Mouse (Mus musculus) intestine, postnatal 0 days (tissue): ENCODE results near the gene Exosc6. TPM values are rescaled to one million over a fixed set of nuclear protein-coding genes. Genes with fewer than 3 reads are reported as not detected.
A peak's percentile ranks its signal among the peaks of the same experiment; 100 is the strongest.
"Not testable (repeated sequence)": the region's sequence is repeated elsewhere in the genome, so short reads cannot be mapped to it uniquely, and the experiment has no call there.

Experiments
- ATAC-seq: fragments of 200-750 bp; cut with Nextera tagmentation; 2 replicates; pipeline ENCODE4 v1.8.0; 2017; ENCODE audit warnings: mild to moderate bottlenecking, moderate TSS enrichment, moderate library complexity
- H3K27ac ChIP-seq: fragments of 300-500 bp; sonication (generic); 2 replicates; pipeline ENCODE4 v1.5.1; 2014; ENCODE audit warnings: mild to moderate bottlenecking, low read depth, low read length, moderate library complexity
- H3K27me3 ChIP-seq: fragments of 300-500 bp; sonication (generic); replicated peaks from 2 replicates; pipeline ENCODE4 v1.6.1; 2014; ENCODE audit warnings: low read length, mixed read lengths; ENCODE audit not compliant: control insufficient read depth, insufficient read depth
- H3K36me3 ChIP-seq: fragments of 300-500 bp; sonication (generic); 2 replicates; pipeline ENCODE4 v1.6.1; 2014; ENCODE audit warnings: mild to moderate bottlenecking, moderate library complexity; ENCODE audit not compliant: control insufficient read depth, insufficient read depth
- H3K4me1 ChIP-seq: fragments of 300-500 bp; sonication (generic); replicated peaks from 2 replicates; pipeline ENCODE4 v1.6.1; 2014; ENCODE audit warnings: antibody characterized with exemption, low read length, mixed read lengths; ENCODE audit not compliant: control insufficient read depth, insufficient read depth
- H3K4me2 ChIP-seq: fragments of 300-500 bp; sonication (generic); replicated peaks from 2 replicates; pipeline ENCODE4 v1.6.1; 2014; ENCODE audit warnings: low read depth, mild to moderate bottlenecking, moderate library complexity
- H3K4me3 ChIP-seq: fragments of 300-500 bp; sonication (generic); 2 replicates; pipeline ENCODE4 v1.5.1; 2014; ENCODE audit warnings: low read depth, low read length
- H3K9ac ChIP-seq: fragments of 300-500 bp; sonication (generic); 2 replicates; pipeline ENCODE4 v1.6.1; 2014; ENCODE audit warnings: mild to moderate bottlenecking, low read depth, low read length
- H3K9me3 ChIP-seq: fragments of 300-500 bp; sonication (generic); 2 replicates; pipeline ENCODE4 v1.6.1; 2016; ENCODE audit warnings: mixed run types; ENCODE audit not compliant: control insufficient read depth
- CTCF ChIP-seq: sonication (generic); IDR thresholded peaks from 2 replicates; pipeline ENCODE4 v1.5.1; 2016; ENCODE audit warnings: low read depth, mild to moderate bottlenecking, control low read depth, antibody characterized with exemption, moderate library complexity
- WGBS: fragments of 180-500 bp; shearing (Covaris S2); extraction: QIAGEN DNeasy Blood & Tissue Kit; methylation state at CpG from one replicate; pipeline ENCODE4 v1.1.7; 2014; 5-methylcytosine and 5-hydroxymethylcytosine counted together
- polyA plus RNA-seq: library from polyadenylated mRNA; unstranded; fragments of >200 nt; fragmentation: Nextera tagmentation; extraction: Ambion mirVana; gene quantifications from 2 replicates; pipeline ENCODE4 v1.2.1, GENCODE M21; 2015

The Exosc6 gene
- polyA plus RNA-seq, 1 experiment from 2014 or later: 8.4 TPM

GRCm38 (mm10) chr8:111067439-111067838 lies 11.3 kb downstream of the Exosc6 start:
- no peaks in the 10 kb centered on the region for H3K36me3 ChIP-seq
- H3K4me2 ChIP-seq: no peak overlapping the region
- no peaks in the 10 kb centered on the region for H3K27me3 ChIP-seq
- no peaks in the 10 kb centered on the region for H3K4me1 ChIP-seq
- no peak overlapping the region for H3K27ac ChIP-seq
- WGBS: 30% methylated on average over 10 of the region's 10 CpGs
- H3K9ac ChIP-seq: no peak overlapping the region
- H3K4me3 ChIP-seq: no peak overlapping the region
- no peak for TF ChIP-seq CTCF
- ATAC-seq: no peak
- no peaks in the 10 kb centered on the region for H3K9me3 ChIP-seq

GRCm38 (mm10) chr8:111068660-111069059 lies 12.5 kb downstream of the Exosc6 start:
- ATAC-seq, H3K4me1 ChIP-seq, H3K36me3 ChIP-seq, H3K27me3 ChIP-seq, H3K9ac ChIP-seq, H3K27ac ChIP-seq, H3K9me3 ChIP-seq, H3K4me3 ChIP-seq, H3K4me2 ChIP-seq: not testable (repeated sequence)
- 80% methylated on average over 9 of the region's 9 CpGs for WGBS

GRCm38 (mm10) chr8:111075926-111076325 lies 19.8 kb downstream of the Exosc6 start:
- no peak overlapping the region for H3K4me2 ChIP-seq
- H3K4me1 ChIP-seq: no peaks in the 10 kb centered on the region
- H3K9ac ChIP-seq: no peak overlapping the region
- no peak overlapping the region for H3K27ac ChIP-seq
- H3K9me3 ChIP-seq: no peaks in the 10 kb centered on the region
- no peaks in the 10 kb centered on the region for H3K36me3 ChIP-seq
- no peak overlapping the region for H3K4me3 ChIP-seq
- ATAC-seq: no peak
- TF ChIP-seq CTCF: no peak
- WGBS: 74% methylated on average over 3 of the region's 3 CpGs
- no peaks in the 10 kb centered on the region for H3K27me3 ChIP-seq

- ATAC-seq: no peak
These were observed 23.3 kb downstream of the Exosc6 start for GRCm38 (mm10) chr8:111079461-111079860.

GRCm38 (mm10) chr8:111079861-111080271 lies 23.7 kb downstream of the Exosc6 start:
- whole genome bisulfite sequencing: 22% methylated on average over 6 of the region's 6 CpGs
- H3K27ac ChIP-seq: no peak overlapping the region

More at GRCm38 (mm10) chr8:111079461-111079860, 23.3 kb downstream of the Exosc6 start:
- 68% methylated on average over 5 of the region's 5 CpGs for WGBS
- TF ChIP-seq CTCF: no peak
- H3K27ac ChIP-seq: no peak overlapping the region
- H3K27me3 ChIP-seq: no peaks in the 10 kb centered on the region
- no peaks in the 10 kb centered on the region for H3K4me1 ChIP-seq
- no peaks in the 10 kb centered on the region for H3K36me3 ChIP-seq
- H3K9me3 ChIP-seq: no peaks in the 10 kb centered on the region
- H3K4me2 ChIP-seq: no peak overlapping the region
- no peak overlapping the region for H3K9ac ChIP-seq
- H3K4me3 ChIP-seq: no peak overlapping the region

GRCm38 (mm10) chr8:111081580-111082258 lies 25.6 kb downstream of the Exosc6 start:
- Histone ChIP-seq H3K9ac (no peak overlapping the region), H3K4me3 (no peak overlapping the region), H3K36me3 (no peaks in the 10 kb centered on the region), H3K27me3 (no peaks in the 10 kb centered on the region), H3K27ac (no peak overlapping the region), H3K4me2 (no peak overlapping the region), H3K9me3 (no peaks in the 10 kb centered on the region), H3K4me1 (no peaks in the 10 kb centered on the region)
- no peak for TF ChIP-seq CTCF
- 56% methylated on average over 12 of the region's 12 CpGs for WGBS
- no peak for ATAC-seq

More at GRCm38 (mm10) chr8:111079861-111080271, 23.7 kb downstream of the Exosc6 start:
- Histone ChIP-seq H3K4me1 (no peaks in the 10 kb centered on the region), H3K4me3 (no peak overlapping the region), H3K27me3 (no peaks in the 10 kb centered on the region), H3K4me2 (no peak overlapping the region), H3K9me3 (no peaks in the 10 kb centered on the region), H3K9ac (no peak overlapping the region), H3K36me3 (no peaks in the 10 kb centered on the region)
- no peak for ATAC-seq
- peak; percentile 79 for TF ChIP-seq CTCF

- H3K4me2 ChIP-seq, H3K4me3 ChIP-seq, ATAC-seq, H3K4me1 ChIP-seq, H3K27ac ChIP-seq, H3K9ac ChIP-seq, H3K9me3 ChIP-seq, H3K36me3 ChIP-seq, H3K27me3 ChIP-seq: not testable (repeated sequence)
- 88% methylated on average over 5 of the region's 5 CpGs for WGBS
These were observed 27.8 kb downstream of the Exosc6 start for GRCm38 (mm10) chr8:111083936-111084335.
